Mouse (Mus musculus): ENCODE measurements at regions not wholly inside any gene's neighbourhood (a gene's known extent, or its start where the extent isn't known, plus 50 kb on each side); places are given as distances from the start of the nearest gene placed in this dataset.
A peak's percentile ranks its signal among the peaks of the same experiment; 100 is the strongest.

GRCm38 (mm10) chr8:74415671-74416070 lies 457.3 kb upstream of the Isx start:
- Histone ChIP-seq H3K4me2 (ENCODE audit: low read length) (no peak overlapping the region), H3K27me3 (replicated peaks; ENCODE audit: control insufficient read depth, insufficient read depth, low read length) (no peaks in the 10 kb centered on the region), H3K36me3 (ENCODE audit: control insufficient read depth, insufficient read depth) (no peaks in the 10 kb centered on the region), H3K4me3 (replicated peaks; ENCODE audit: low read length) (no peak overlapping the region), H3K9ac (replicated peaks; ENCODE audit: low read depth, low read length) (no peak overlapping the region), H3K4me1 (replicated peaks; ENCODE audit: control insufficient read depth, insufficient read depth, low read length) (no peaks in the 10 kb centered on the region), H3K9me3 (ENCODE audit: control insufficient read depth, low read length) (no peaks in the 10 kb centered on the region), H3K27ac (ENCODE audit: low read length) (no peak overlapping the region)
- ATAC-seq: peak; percentile 76; the same call in 1 of the 2 replicates
- 31% methylated on average over 1 of the region's 1 CpGs for WGBS

Measured in forebrain, embryonic 16.5 days (tissue).